Mouse (Mus musculus): Measurements from ENCODE around the gene Lsamp. TPM values are rescaled to one million over a fixed set of nuclear protein-coding genes. Genes with fewer than 3 reads are reported as not detected.
"Not testable (repeated sequence)": the region's sequence is repeated elsewhere in the genome, so short reads cannot be mapped to it uniquely, and the experiment has no call there.

Lsamp gene
- polyA plus RNA-seq, 1 experiment = not detected

GRCm38 (mm10) chr16:40593161-40593560 is 609.0 kb downstream of the Lsamp start:
- Histone ChIP-seq H3K4me2 (ENCODE audit: low read depth) (no peak overlapping the region), H3K79me2 (ENCODE audit: control insufficient read depth, insufficient read depth) (no peaks in the 10 kb centered on the region), H3K4me3 (no peak overlapping the region), H3K27me3 (ENCODE audit: control insufficient read depth, insufficient read depth, insufficient read length) (no peaks in the 10 kb centered on the region), H3K36me3 (ENCODE audit: control insufficient read depth, insufficient read depth) (no peaks in the 10 kb centered on the region), H3ac (ENCODE audit: control insufficient read depth, insufficient read length) (no peak overlapping the region)
- no peak for TF ChIP-seq MAX (IDR thresholded peaks at IDR 0.05; ENCODE audit: low read depth)
- no peak for TF ChIP-seq CEBPB (IDR thresholded peaks at IDR 0.05; ENCODE audit: insufficient read depth, poor library complexity, severe bottlenecking)
- no peak for TF ChIP-seq E2F4 (IDR thresholded peaks at IDR 0.05; ENCODE audit: insufficient read depth)
- TF ChIP-seq POLR2AphosphoS2 (IDR thresholded peaks at IDR 0.05; ENCODE audit: insufficient read length, low read depth) = no peak
- TF ChIP-seq REST (IDR thresholded peaks at IDR 0.05; ENCODE audit: insufficient read depth, insufficient read length) = no peak
- no peak for TF ChIP-seq USF1 (IDR thresholded peaks at IDR 0.05; ENCODE audit: low read depth)
- TF ChIP-seq MYOD1 (IDR thresholded peaks at IDR 0.05; ENCODE audit: control insufficient read depth in 1 of 3, insufficient read length in 2 of 3, low read depth in 2 of 3) = no peak
- no peak for TF ChIP-seq TCF12 (IDR thresholded peaks at IDR 0.05; ENCODE audit: insufficient read depth, poor library complexity, severe bottlenecking)
- no peak for TF ChIP-seq TCF3 (IDR thresholded peaks at IDR 0.05; ENCODE audit: insufficient read length, low read depth)

- TF ChIP-seq CEBPB (IDR thresholded peaks at IDR 0.05; ENCODE audit: insufficient read depth, poor library complexity, severe bottlenecking) = no peak
- TF ChIP-seq E2F4 (IDR thresholded peaks at IDR 0.05; ENCODE audit: insufficient read depth) = no peak
- TF ChIP-seq TCF3 (IDR thresholded peaks at IDR 0.05; ENCODE audit: insufficient read length, low read depth) = no peak
- TF ChIP-seq POLR2AphosphoS2 (IDR thresholded peaks at IDR 0.05; ENCODE audit: insufficient read length, low read depth) = no peak
- no peak for TF ChIP-seq REST (IDR thresholded peaks at IDR 0.05; ENCODE audit: insufficient read depth, insufficient read length)
- TF ChIP-seq MYOD1 (IDR thresholded peaks at IDR 0.05; ENCODE audit: control insufficient read depth in 1 of 3, insufficient read length in 2 of 3, low read depth in 2 of 3) = no peak
- no peak for TF ChIP-seq MAX (IDR thresholded peaks at IDR 0.05; ENCODE audit: low read depth)
- TF ChIP-seq MYOG (IDR thresholded peaks at IDR 0.05; ENCODE audit: control insufficient read depth in 1 of 3, insufficient read depth in 1 of 3, insufficient read length in 2 of 3, low read depth in 2 of 3) = no peak
- no peak for TF ChIP-seq USF1 (IDR thresholded peaks at IDR 0.05; ENCODE audit: low read depth)
- Histone ChIP-seq H3K4me2 (ENCODE audit: low read depth) (no peak overlapping the region), H3K36me3 (ENCODE audit: control insufficient read depth, insufficient read depth) (no peaks in the 10 kb centered on the region), H3K27me3 (ENCODE audit: control insufficient read depth, insufficient read depth, insufficient read length) (no peaks in the 10 kb centered on the region), H3K79me2 (ENCODE audit: control insufficient read depth, insufficient read depth) (no peaks in the 10 kb centered on the region), H3ac (ENCODE audit: control insufficient read depth, insufficient read length) (no peak overlapping the region), H3K4me3 (no peak overlapping the region)
These were observed 617.5 kb downstream of the Lsamp start for GRCm38 (mm10) chr16:40601431-40602387.

- TF ChIP-seq TCF3 (IDR thresholded peaks at IDR 0.05; ENCODE audit: insufficient read length, low read depth) (no peak), TCF12 (IDR thresholded peaks at IDR 0.05; ENCODE audit: insufficient read depth, poor library complexity, severe bottlenecking) (no peak), REST (IDR thresholded peaks at IDR 0.05; ENCODE audit: insufficient read depth, insufficient read length) (no peak), POLR2AphosphoS2 (IDR thresholded peaks at IDR 0.05; ENCODE audit: insufficient read length, low read depth) (no peak), MYOG (IDR thresholded peaks at IDR 0.05; ENCODE audit: control insufficient read depth in 1 of 3, insufficient read depth in 1 of 3, insufficient read length in 2 of 3, low read depth in 2 of 3) (no peak), MAX (IDR thresholded peaks at IDR 0.05; ENCODE audit: low read depth) (no peak), POLR2A (IDR thresholded peaks at IDR 0.05; ENCODE audit: insufficient read length, low read depth) (no peak)
- Histone ChIP-seq H3K4me3 (no peak overlapping the region), H3ac (ENCODE audit: control insufficient read depth, insufficient read length) (no peak overlapping the region), H3K27me3 (ENCODE audit: control insufficient read depth, insufficient read depth, insufficient read length) (no peaks in the 10 kb centered on the region), H3K36me3 (ENCODE audit: control insufficient read depth, insufficient read depth) (no peaks in the 10 kb centered on the region), H3K79me2 (ENCODE audit: control insufficient read depth, insufficient read depth) (no peaks in the 10 kb centered on the region), H3K4me2 (ENCODE audit: low read depth) (no peak overlapping the region)
These were observed 623.3 kb downstream of the Lsamp start for GRCm38 (mm10) chr16:40607509-40607908.

- not testable (repeated sequence) for H3K4me2 ChIP-seq (ENCODE audit: low read depth); H3K27me3 ChIP-seq (ENCODE audit: control insufficient read depth, insufficient read depth, insufficient read length); H3K36me3 ChIP-seq (ENCODE audit: control insufficient read depth, insufficient read depth); H3ac ChIP-seq (ENCODE audit: control insufficient read depth, insufficient read length); H3K79me2 ChIP-seq (ENCODE audit: control insufficient read depth, insufficient read depth); H3K4me3 ChIP-seq
These were observed 632.5 kb downstream of the Lsamp start for GRCm38 (mm10) chr16:40616697-40617096.

- H3ac ChIP-seq (ENCODE audit: control insufficient read depth, insufficient read length); H3K27me3 ChIP-seq (ENCODE audit: control insufficient read depth, insufficient read depth, insufficient read length); H3K4me3 ChIP-seq; H3K79me2 ChIP-seq (ENCODE audit: control insufficient read depth, insufficient read depth); H3K36me3 ChIP-seq (ENCODE audit: control insufficient read depth, insufficient read depth); H3K4me2 ChIP-seq (ENCODE audit: low read depth): not testable (repeated sequence)
These were observed 636.9 kb downstream of the Lsamp start for GRCm38 (mm10) chr16:40621086-40621485.

GRCm38 (mm10) chr16:40627159-40627558 is 643.0 kb downstream of the Lsamp start:
- no peak overlapping the region for H3K4me2 ChIP-seq (ENCODE audit: low read depth)
- H3ac ChIP-seq (ENCODE audit: control insufficient read depth, insufficient read length) = no peak overlapping the region
- no peaks in the 10 kb centered on the region for H3K27me3 ChIP-seq (ENCODE audit: control insufficient read depth, insufficient read depth, insufficient read length)
- TF ChIP-seq SRF (IDR thresholded peaks at IDR 0.05; ENCODE audit: control insufficient read depth, insufficient read length, low read depth) (no peak), MYOG (IDR thresholded peaks at IDR 0.05; ENCODE audit: control insufficient read depth in 1 of 3, insufficient read depth in 1 of 3, insufficient read length in 2 of 3, low read depth in 2 of 3) (no peak), E2F4 (IDR thresholded peaks at IDR 0.05; ENCODE audit: insufficient read depth) (no peak), MAX (IDR thresholded peaks at IDR 0.05; ENCODE audit: low read depth) (no peak), POLR2AphosphoS2 (IDR thresholded peaks at IDR 0.05; ENCODE audit: insufficient read length, low read depth) (no peak), MYOD1 (IDR thresholded peaks at IDR 0.05; ENCODE audit: control insufficient read depth in 1 of 3, insufficient read length in 2 of 3, low read depth in 2 of 3) (no peak), TCF3 (IDR thresholded peaks at IDR 0.05; ENCODE audit: insufficient read length, low read depth) (no peak), CEBPB (IDR thresholded peaks at IDR 0.05; ENCODE audit: insufficient read depth, poor library complexity, severe bottlenecking) (no peak), USF1 (IDR thresholded peaks at IDR 0.05; ENCODE audit: low read depth) (no peak), POLR2A (IDR thresholded peaks at IDR 0.05; ENCODE audit: insufficient read length, low read depth) (no peak)
- no peak overlapping the region for H3K4me3 ChIP-seq
- H3K79me2 ChIP-seq (ENCODE audit: control insufficient read depth, insufficient read depth) = no peaks in the 10 kb centered on the region
- H3K36me3 ChIP-seq (ENCODE audit: control insufficient read depth, insufficient read depth) = no peaks in the 10 kb centered on the region
